Mouse (Mus musculus): ENCODE results near the gene Tex14. TPM values are rescaled to one million over a fixed set of nuclear protein-coding genes. Genes with fewer than 3 reads are reported as not detected.

Gene Tex14
- polyA plus RNA-seq, 2 experiments: 0.06 TPM; not detected in 1

DNA sequence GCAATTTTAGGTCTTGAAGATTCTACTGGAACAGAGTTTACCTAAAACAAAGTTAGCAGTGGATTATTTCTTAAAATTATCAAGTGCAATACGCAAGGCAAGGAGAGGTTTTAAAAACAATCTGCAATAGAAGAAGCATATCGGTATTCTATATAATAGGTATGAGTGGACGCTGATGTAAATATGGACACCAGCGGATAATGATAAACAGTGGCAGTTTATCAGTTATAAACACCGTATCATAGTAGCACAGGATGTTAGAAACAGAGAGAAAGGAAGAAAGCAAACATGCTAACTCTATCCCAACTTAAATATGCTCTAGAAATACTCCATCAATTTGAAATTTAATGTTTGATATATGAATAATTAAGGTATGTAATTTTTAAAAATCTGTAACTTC lies 39.7 kb upstream of the Tex14 start:
- Histone ChIP-seq H3K4me1 (replicated peaks; ENCODE audit: control insufficient read depth in 2 of 2, insufficient read depth in 2 of 2, low read length in 1 of 2) (peaks cover 34 to 38% of the 10 kb centered on the region in 2 experiments), H3K9ac (replicated peaks) (no peak overlapping the region), H3K36me3 (replicated peaks; ENCODE audit: control insufficient read depth, insufficient read depth, low read depth) (no peaks in the 10 kb centered on the region), H3K27me3 (ENCODE audit: control insufficient read depth, insufficient read depth, low read length) (peaks cover 10% of the 10 kb centered on the region), H3K4me3 (ENCODE audit: insufficient read depth in 1 of 2, low read depth in 2 of 2, low read length in 2 of 2) (no peak overlapping the region), H3K9me3 (ENCODE audit: control insufficient read depth, low read length) (no peaks in the 10 kb centered on the region), H3K27ac (no peak overlapping the region; the same call in 1 of the 2 replicates), H3K4me2 (ENCODE audit: low read depth) (no peak overlapping the region)
- DNase-seq (ENCODE audit: low read depth in 3 of 3, low spot score in 3 of 3) (no peak), ATAC-seq (ENCODE audit: insufficient read depth) (no peak)
- peak; percentile 69 for TF ChIP-seq EP300 (IDR thresholded peaks at IDR 0.05; ENCODE audit: low read depth)
- no peak for TF ChIP-seq CTCF (IDR thresholded peaks at IDR 0.05; ENCODE audit: low read depth)
- 48% methylated on average over 5 of the region's 5 CpGs for WGBS (ENCODE audit: insufficient replicate concordance)

GRCm38 (mm10) chr11:87367061-87367460 lies 37.8 kb upstream of the Tex14 start:
- H3K4me3 ChIP-seq (ENCODE audit: insufficient read depth in 1 of 2, low read depth in 2 of 2, low read length in 2 of 2): no peak overlapping the region
- peak overlapping the region; percentile 70 for H3K27ac ChIP-seq
- DNase-seq (ENCODE audit: low read depth in 3 of 3, low spot score in 3 of 3) (no peak), ATAC-seq (ENCODE audit: insufficient read depth) (no peak)
- 48% methylated on average over 7 of the region's 7 CpGs for WGBS (ENCODE audit: insufficient replicate concordance)
- H3K27me3 ChIP-seq (ENCODE audit: control insufficient read depth, insufficient read depth, low read length): no peaks in the 10 kb centered on the region
- peaks cover 37 to 38% of the 10 kb centered on the region in 2 experiments for H3K4me1 ChIP-seq (replicated peaks; ENCODE audit: control insufficient read depth in 2 of 2, insufficient read depth in 2 of 2, low read length in 1 of 2)
- 0 out of 2 replicates have a peak overlapping the region, but pooled peaks have one; percentile 13 for H3K9ac ChIP-seq (replicated peaks)
- peak overlapping the region; percentile 11; the same call in 1 of the 2 replicates for H3K4me2 ChIP-seq (ENCODE audit: low read depth)
- no peaks in the 10 kb centered on the region for H3K9me3 ChIP-seq (ENCODE audit: control insufficient read depth, low read length)
- TF ChIP-seq CTCF (IDR thresholded peaks at IDR 0.05; ENCODE audit: low read depth) (no peak), EP300 (IDR thresholded peaks at IDR 0.05; ENCODE audit: low read depth) (no peak)
- H3K36me3 ChIP-seq (replicated peaks; ENCODE audit: control insufficient read depth, insufficient read depth, low read depth): no peaks in the 10 kb centered on the region

DNA sequence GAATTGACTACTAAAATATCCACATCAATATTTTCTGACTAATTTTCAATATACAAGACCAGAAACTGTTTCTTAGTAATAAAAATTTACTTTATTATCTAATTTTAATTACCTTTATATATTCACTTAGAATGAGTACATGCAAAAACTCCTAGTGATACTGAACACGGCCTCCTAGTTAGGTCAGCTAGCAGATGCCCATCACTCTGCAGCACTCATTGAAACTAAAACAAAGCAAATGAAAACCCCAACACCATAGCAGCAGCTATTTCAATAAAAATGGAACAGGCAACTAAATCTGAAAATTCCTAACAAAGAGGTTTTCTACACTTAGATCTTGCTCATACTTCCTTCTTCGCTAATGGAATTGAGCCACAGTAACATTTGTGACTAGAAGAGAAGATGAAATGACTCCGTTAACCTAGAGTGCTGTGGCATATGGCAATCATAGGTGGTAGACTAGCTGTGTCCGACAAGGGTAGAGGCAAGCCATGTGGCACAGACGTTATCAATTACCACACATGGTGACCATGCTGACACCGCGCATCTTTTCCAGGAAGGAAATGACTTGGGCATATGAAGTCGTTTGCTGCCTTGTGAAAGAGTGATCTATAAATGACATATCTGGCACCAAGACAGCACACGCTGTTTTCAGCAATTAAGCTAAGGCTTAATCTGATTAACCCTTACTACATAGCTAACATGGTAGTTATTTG lies 36.8 kb upstream of the Tex14 start:
- Histone ChIP-seq H3K9ac (replicated peaks) (peak overlapping the region; percentile 62), H3K36me3 (replicated peaks; ENCODE audit: control insufficient read depth, insufficient read depth, low read depth) (no peaks in the 10 kb centered on the region), H3K4me3 (ENCODE audit: insufficient read depth in 1 of 2, low read depth in 2 of 2, low read length in 2 of 2) (no peak overlapping the region; a peak in 1 of 4 replicates), H3K4me2 (ENCODE audit: low read depth) (peak overlapping the region; percentile 58), H3K9me3 (ENCODE audit: control insufficient read depth, low read length) (no peaks in the 10 kb centered on the region), H3K4me1 (replicated peaks; ENCODE audit: control insufficient read depth in 2 of 2, insufficient read depth in 2 of 2, low read length in 1 of 2) (peaks cover 37 to 38% of the 10 kb centered on the region in 2 experiments), H3K27ac (peak overlapping the region; percentile 98), H3K27me3 (ENCODE audit: control insufficient read depth, insufficient read depth, low read length) (no peaks in the 10 kb centered on the region)
- ATAC-seq (ENCODE audit: insufficient read depth) (peak; percentile 100), DNase-seq (ENCODE audit: low read depth in 3 of 3, low spot score in 3 of 3) (peak; percentile 90 to 93 (median 90))
- no peak for TF ChIP-seq CTCF (IDR thresholded peaks at IDR 0.05; ENCODE audit: low read depth)
- peak; percentile 96 for TF ChIP-seq EP300 (IDR thresholded peaks at IDR 0.05; ENCODE audit: low read depth)
- WGBS (ENCODE audit: insufficient replicate concordance): 21% methylated on average over 9 of the region's 9 CpGs

DNA sequence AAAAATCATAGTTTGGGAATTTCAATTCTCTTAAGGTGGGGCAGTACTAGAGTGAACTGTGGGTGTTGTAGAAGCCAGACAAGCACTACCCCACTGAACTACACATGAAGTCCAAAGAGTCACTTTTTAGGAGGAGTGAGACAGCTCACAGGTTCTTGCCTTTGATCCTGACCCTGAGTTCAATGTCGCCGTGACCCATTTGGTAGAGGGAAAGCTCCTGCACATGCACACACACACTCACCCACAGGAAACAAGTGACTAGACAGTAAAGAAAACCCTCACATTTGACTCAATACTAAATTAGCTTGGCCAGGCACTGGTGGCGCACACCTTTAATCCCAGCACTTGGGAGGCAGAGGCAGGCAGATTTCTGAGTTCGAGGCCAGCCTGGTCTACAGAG lies 20.3 kb upstream of the Tex14 start:
- WGBS (ENCODE audit: insufficient replicate concordance): 80% methylated on average over 4 of the region's 4 CpGs
- no peak for DNase-seq (ENCODE audit: low read depth in 3 of 3, low spot score in 3 of 3)
- ATAC-seq (ENCODE audit: insufficient read depth): no peak

DNA sequence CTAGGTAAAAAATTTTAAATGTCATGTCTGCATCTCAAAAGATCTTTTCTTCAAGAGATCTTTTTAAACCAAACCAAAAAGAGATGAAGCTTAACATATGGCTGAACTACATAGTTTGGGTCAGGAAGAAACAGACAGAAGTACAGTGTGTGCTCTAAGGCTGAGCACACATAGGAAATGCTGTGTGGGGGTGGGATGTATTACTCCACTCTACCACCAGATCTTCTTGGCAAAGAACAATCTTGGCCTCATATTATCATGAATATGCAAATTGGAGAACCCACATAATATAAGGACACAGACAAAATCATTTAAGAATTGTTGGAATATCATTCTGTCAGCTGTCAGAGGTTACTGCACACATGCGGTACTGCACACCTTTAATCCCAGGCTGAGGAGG lies 19.2 kb upstream of the Tex14 start:
- Histone ChIP-seq H3K27me3 (ENCODE audit: control insufficient read depth, insufficient read depth, low read length) (no peaks in the 10 kb centered on the region), H3K36me3 (replicated peaks; ENCODE audit: control insufficient read depth, insufficient read depth, low read depth) (no peaks in the 10 kb centered on the region), H3K4me1 (replicated peaks; ENCODE audit: control insufficient read depth in 2 of 2, insufficient read depth in 2 of 2, low read length in 1 of 2) (no peaks in the 10 kb centered on the region), H3K9ac (replicated peaks) (no peak overlapping the region), H3K4me2 (ENCODE audit: low read depth) (no peak overlapping the region), H3K27ac (no peak overlapping the region), H3K4me3 (ENCODE audit: insufficient read depth in 1 of 2, low read depth in 2 of 2, low read length in 2 of 2) (no peak overlapping the region), H3K9me3 (ENCODE audit: control insufficient read depth, low read length) (no peaks in the 10 kb centered on the region)
- ATAC-seq (ENCODE audit: insufficient read depth): no peak
- 84% methylated on average over 1 of the region's 1 CpGs for WGBS (ENCODE audit: insufficient replicate concordance)
- DNase-seq (ENCODE audit: low read depth in 3 of 3, low spot score in 3 of 3): no peak
- TF ChIP-seq CTCF (IDR thresholded peaks at IDR 0.05; ENCODE audit: low read depth): no peak
- TF ChIP-seq EP300 (IDR thresholded peaks at IDR 0.05; ENCODE audit: low read depth): no peak

More for the DNA sequence above, 20.3 kb upstream of the Tex14 start:
- H3K4me2 ChIP-seq (ENCODE audit: low read depth): no peak overlapping the region
- no peaks in the 10 kb centered on the region for H3K27me3 ChIP-seq (ENCODE audit: control insufficient read depth, insufficient read depth, low read length)
- no peak overlapping the region for H3K9ac ChIP-seq (replicated peaks)
- no peak overlapping the region for H3K27ac ChIP-seq
- no peaks in the 10 kb centered on the region for H3K36me3 ChIP-seq (replicated peaks; ENCODE audit: control insufficient read depth, insufficient read depth, low read depth)
- TF ChIP-seq EP300 (IDR thresholded peaks at IDR 0.05; ENCODE audit: low read depth): no peak
- no peak for TF ChIP-seq CTCF (IDR thresholded peaks at IDR 0.05; ENCODE audit: low read depth)
- no peaks in the 10 kb centered on the region for H3K4me1 ChIP-seq (replicated peaks; ENCODE audit: control insufficient read depth in 2 of 2, insufficient read depth in 2 of 2, low read length in 1 of 2)
- no peaks in the 10 kb centered on the region for H3K9me3 ChIP-seq (ENCODE audit: control insufficient read depth, low read length)
- no peak overlapping the region for H3K4me3 ChIP-seq (ENCODE audit: insufficient read depth in 1 of 2, low read depth in 2 of 2, low read length in 2 of 2)
